Mouse (Mus musculus) central nervous system, embryonic 18 days (tissue): ENCODE data around the gene Nipal4. TPM values are rescaled to one million over a fixed set of nuclear protein-coding genes. Genes with fewer than 3 reads are reported as not detected.

Experiments used
- polyA plus RNA-seq: library from polyadenylated mRNA; depleted of rRNA; stranded (reverse); fragments of >200 nt; gene quantifications from 2 replicates; pipeline ENCODE4 v1.2.3, GENCODE M21; 2012; rRNA removed

Nipal4 gene
- polyA plus RNA-seq = 0.19 and 0.23 TPM in 2 replicates

DNA sequence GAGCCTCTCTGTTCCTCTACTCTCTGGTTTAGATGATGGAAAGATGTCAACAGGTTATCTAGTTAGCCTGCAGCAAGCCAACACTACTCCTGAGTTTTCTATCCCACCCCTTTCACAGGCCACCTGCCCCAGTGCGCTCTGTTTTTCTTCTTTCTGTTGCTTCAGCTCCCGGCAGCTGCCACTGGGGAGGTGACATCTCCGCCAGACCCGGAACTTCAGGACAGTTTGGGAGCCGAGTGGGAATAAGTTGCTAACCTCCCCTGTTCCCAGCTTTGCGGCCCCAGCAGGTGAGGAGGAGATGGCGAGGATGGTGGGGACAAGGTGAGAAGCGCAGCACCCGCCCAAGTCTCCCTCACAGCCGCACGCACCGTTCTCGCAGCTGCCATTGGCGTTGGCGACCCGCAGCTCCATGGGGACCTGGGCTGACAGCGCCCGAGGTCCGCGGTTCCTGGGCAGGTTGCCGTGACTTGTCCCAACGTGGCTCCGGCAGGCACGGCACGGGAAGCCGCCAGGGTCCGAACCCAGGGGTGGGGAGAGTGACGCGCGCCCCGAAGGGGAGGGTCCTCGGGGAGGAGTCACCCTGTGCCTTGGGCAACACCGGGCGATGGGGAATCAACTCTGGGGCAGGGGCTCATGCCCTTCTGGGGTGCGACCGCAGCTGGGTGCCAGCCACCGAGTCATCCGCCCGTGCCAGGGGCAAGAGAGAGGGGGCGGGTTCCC lies at the start of gene Nipal4:
Gene Nipal4, minus strand, starts transcription at position 643 of the 720 bp plus-strand sequence.

Other genes with a start within 250 kb of the Nipal4 start
- 31.7 and 32.6 TPM in 2 replicates for gene Lsm11, start 221.6 kb downstream of the Nipal4 start, polyA plus RNA-seq
- gene Thg1l, start 211.0 kb downstream of the Nipal4 start, polyA plus RNA-seq = 11.8 and 11.9 TPM in 2 replicates
- gene Sox30, start 186.2 kb downstream of the Nipal4 start, polyA plus RNA-seq = 0.19 and 0.35 TPM in 2 replicates
- 7.1 and 8.9 TPM in 2 replicates for gene Gm12166, start 114.2 kb downstream of the Nipal4 start, polyA plus RNA-seq
- 17.9 and 19.8 TPM in 2 replicates for gene Adam19, start 110.5 kb downstream of the Nipal4 start, polyA plus RNA-seq
- 3.2 and 3.9 TPM in 2 replicates for gene Fndc9, start 69.0 kb upstream of the Nipal4 start, polyA plus RNA-seq
- 48.2 and 55.2 TPM in 2 replicates for gene Cyfip2, start 146.4 kb upstream of the Nipal4 start, polyA plus RNA-seq
- 0.01 and 0.03 TPM in 2 replicates for gene Itk, start 223.0 kb upstream of the Nipal4 start, polyA plus RNA-seq
- not detected in 2 replicates for gene Fam71b, start 230.1 kb upstream of the Nipal4 start, polyA plus RNA-seq